Mouse (Mus musculus) left cerebral cortex, postnatal 4 days (tissue): ENCODE data around the gene Gm6710. TPM values are rescaled to one million over a fixed set of nuclear protein-coding genes. Genes with fewer than 3 reads are reported as not detected.
"Not testable (repeated sequence)": the region's sequence is repeated elsewhere in the genome, so short reads cannot be mapped to it uniquely, and the experiment has no call there.

Experiments used
- DNase-seq: peaks from one replicate; pipeline ENCODE4 v3.0.0-alpha.2; 2022
- intact Hi-C: fragments of 180-260 bp; cut with DNase I; formaldehyde crosslinking; loops from one replicate; pipeline ENCODE4 v1.15.1; 2025
- total RNA-seq, 2 experiments: library from RNA; stranded (reverse); gene quantifications; 2 replicates each; pipeline ENCODE4 v1.2.3; 2021

Gm6710 gene
- total RNA-seq, result 10 to 100 TPM; 61.1 to 64.7 TPM

DNA sequence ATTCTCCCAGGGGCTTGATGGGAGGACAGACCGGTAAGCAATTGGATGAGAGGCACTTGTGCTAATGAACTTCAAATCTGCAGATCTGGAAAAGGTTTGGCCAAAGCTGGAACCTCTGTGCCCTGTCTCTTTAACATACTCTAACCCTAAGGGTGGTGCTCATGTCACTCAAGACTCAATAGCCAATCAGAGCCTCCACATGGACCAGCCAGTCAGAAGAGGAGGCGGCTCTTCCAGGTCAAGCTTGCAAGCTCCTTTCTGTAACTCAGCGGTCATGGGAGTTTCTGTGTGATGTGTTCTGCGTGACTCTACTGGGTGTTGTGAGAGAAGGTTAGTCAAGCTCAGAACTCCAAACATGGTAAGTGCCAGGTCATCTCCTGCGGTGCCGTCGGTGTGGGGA is at the start of gene Gm6710:
TSS of gene Gm6710 (plus strand) at position 196 of the 400 bp plus-strand sequence.
- intact Hi-C loops, result not testable (repeated sequence)

More for the DNA sequence above, at the start of gene Gm6710:
- not testable (repeated sequence) for DNase-seq

Other genes starting within 250 kb of the Gm6710 start
- not detected for gene Gm11007, start 225.2 kb upstream of the Gm6710 start, total RNA-seq
- not detected for gene Zfp969, start 165.6 kb upstream of the Gm6710 start, total RNA-seq
- not detected for gene Gm2007, start 127.7 kb upstream of the Gm6710 start, total RNA-seq
- gene Gm14288, start 68.1 kb upstream of the Gm6710 start, total RNA-seq, result 1 to 10 TPM; 2.6 to 3.0 TPM
- gene Zfp966, start 61.9 kb downstream of the Gm6710 start, total RNA-seq, result 1 to 10 TPM; 4.9 to 5.9 TPM
- 10 to 100 TPM; 39.9 to 40.0 TPM for gene Gm2026, start 96.1 kb downstream of the Gm6710 start, total RNA-seq